Mouse (Mus musculus) heart, adult 2 months (tissue): ENCODE measurements around the gene Itpr1.

Experiments used
- CTCF ChIP-seq: fragments of 200-600 bp; IDR thresholded peaks from 2 replicates; pipeline ENCODE4 v1.8.1; 2022; ENCODE audit warnings: antibody characterized with exemption, mild to moderate bottlenecking, moderate library complexity
- POLR2A ChIP-seq: fragments of 200-500 bp; IDR thresholded peaks from 2 replicates; pipeline ENCODE4 v1.6.1; 2011; ENCODE audit warnings: mild to moderate bottlenecking, low read depth, low read length, control low read depth; ENCODE audit not compliant: insufficient read depth

DNA sequence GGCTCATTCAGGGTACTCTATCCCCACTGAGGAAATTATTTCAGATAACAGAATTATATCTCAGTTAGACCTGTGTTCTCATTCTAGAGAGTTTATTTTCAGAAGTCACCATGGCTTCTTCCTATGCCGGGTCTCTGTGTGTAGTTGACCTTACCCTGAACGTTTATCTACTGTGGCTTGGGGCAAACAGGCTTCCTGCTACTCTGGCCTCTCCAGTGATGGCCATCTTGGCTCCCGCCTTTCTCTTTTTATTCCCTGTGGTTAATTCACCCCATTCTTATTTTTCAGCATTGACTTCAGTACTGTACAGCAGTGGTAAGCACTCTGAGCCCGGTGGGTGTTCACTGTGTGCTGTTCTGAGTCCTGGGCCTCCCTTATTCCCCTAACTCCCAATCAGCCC lies 25.1 kb downstream of the Itpr1 start:
- no peak for TF ChIP-seq CTCF
- TF ChIP-seq POLR2A: no peak
